10 mouse cellular contexts compared by ENCODE assay signal in genomic region chr4:141705331-141705730, GRCm38 (mm10). TPM values are rescaled to one million over a fixed set of nuclear protein-coding genes. Genes with fewer than 3 reads are reported as not detected.
DNase-seq lines count a peak whose midpoint lies in the region; ATAC-seq and TF ChIP-seq lines count a peak whose summit lies in the region.
"Had no signal": no experiment of that assay in that cellular context is flagged by ENCODE, and none has a peak within 500 bp of the region (broad histone marks: within the 10 kb centered on the region; RNA-seq: fewer than 3 reads in every experiment).

No protein-coding gene starts in this region.

- intact Hi-C loops in gastrocnemius, adult 2 months (cut with DNase I): no loop called here

- H3K4me3 ChIP-seq in gastrocnemius, adult 2 months: 0 out of 2 replicates have a peak overlapping the region, but pooled peaks have one; percentile 11
- H3K4me3 ChIP-seq: limb, embryonic 12.5 days; neural tube, embryonic 13.5 days had no signal

- no peak for ATAC-seq in megakaryocyte, adult 5-6 weeks (ENCODE audit: poor library complexity, severe bottlenecking)

- no peak for TF ChIP-seq CTCF in gastrocnemius, adult 2 months (IDR thresholded peaks at IDR 0.05)

- peak; percentile 42 for DNase-seq in gastrocnemius, adult 2 months
- no peak for DNase-seq in gastrocnemius, postnatal 4 days (ENCODE audit: low spot score in 2 of 2)
- DNase-seq in Muller cell, postnatal 12 days (ENCODE audit: inconsistent ontology term): peak; percentile 74
- peak; percentile 31 to 41 for DNase-seq in frontal cortex, postnatal 25 days (ENCODE audit: low spot score in 2 of 2)
- peak; percentile 30 for DNase-seq in lung, postnatal 14 days
- no peak for DNase-seq in spleen, adult 12 weeks (ENCODE audit: low spot score)
- DNase-seq in thymus, adult 18-20 months: no peak

- peak overlapping the region; percentile 80 for H3K27ac ChIP-seq in gastrocnemius, adult 2 months
- H3K27ac ChIP-seq: limb, embryonic 12.5 days; neural tube, embryonic 13.5 days had no signal

RNA-seq across cellular contexts. Expression of gene Ddi2, which starts 17.9 kb away (rescaled TPM):
- 10 to 100 TPM; 37.8 to 46.5 TPM for total RNA-seq in gastrocnemius, adult 2 months (2021)
- total RNA-seq in gastrocnemius, postnatal 4 days (2021): 10 to 100 TPM; 42.4 to 50.2 TPM
- total RNA-seq in megakaryocyte, adult 5-6 weeks (2015): 25.2 and 29.1 TPM in 2 replicates
- total RNA-seq in megakaryocyte, adult 5-6 weeks (2017): 37.6 and 47.1 TPM in 2 replicates

RNA-seq across cellular contexts. Expression of gene Rsc1a1, which starts 19.9 kb away (rescaled TPM):
- total RNA-seq in gastrocnemius, adult 2 months (2021): 1 to 10 TPM; 3.8 to 5.6 TPM
- 1 to 10 TPM; 3.6 to 5.1 TPM for total RNA-seq in gastrocnemius, postnatal 4 days (2021)
- total RNA-seq in megakaryocyte, adult 5-6 weeks (2015): 26.8 and 33.7 TPM in 2 replicates
- total RNA-seq in megakaryocyte, adult 5-6 weeks (2017): 9.5 and 16.2 TPM in 2 replicates

RNA-seq across cellular contexts. Expression of gene Plekhm2, which starts 40.6 kb away (rescaled TPM):
- 10 to 100 TPM; 32.9 to 34.7 TPM for total RNA-seq in gastrocnemius, adult 2 months (2021)
- 10 to 100 TPM; 32.9 to 35.5 TPM for total RNA-seq in gastrocnemius, postnatal 4 days (2021)
- 11.1 and 14.9 TPM in 2 replicates for total RNA-seq in megakaryocyte, adult 5-6 weeks (2015)
- total RNA-seq in megakaryocyte, adult 5-6 weeks (2017): 10.4 and 11.1 TPM in 2 replicates

RNA-seq across cellular contexts. Expression of gene Agmat, which starts 41.1 kb away (rescaled TPM):
- not detected for total RNA-seq in gastrocnemius, adult 2 months (2021)
- 1 to 10 TPM in 1 of 2 experiments, under 1 TPM in 1; 0.64 to 1.5 TPM for total RNA-seq in gastrocnemius, postnatal 4 days (2021)
- total RNA-seq in megakaryocyte, adult 5-6 weeks (2015): not detected in 2 replicates
- not detected in 2 replicates for total RNA-seq in megakaryocyte, adult 5-6 weeks (2017)

Comparison
In these comparisons a context has a peak if more than half of its experiments do, and no peak if none do; other contexts are left out.
1. DNase-seq: peak in gastrocnemius, adult 2 months (single experiment), Muller cell, postnatal 12 days (single experiment), frontal cortex, postnatal 25 days (2 of 2) and lung, postnatal 14 days (single experiment); none in gastrocnemius, postnatal 4 days (0 of 2), spleen, adult 12 weeks (single experiment) and thymus, adult 18-20 months (0 of 2).